Mouse (Mus musculus) forebrain, postnatal 0 days (tissue): ENCODE measurements around the gene Lin52. TPM values are rescaled to one million over a fixed set of nuclear protein-coding genes. Genes with fewer than 3 reads are reported as not detected.

Experiments used
- ATAC-seq: fragments of 200-750 bp; cut with Nextera tagmentation; 2 replicates; pipeline ENCODE4 v1.8.0; 2017; ENCODE audit warnings: mild to moderate bottlenecking, moderate library complexity
- DNase-seq: peaks from one replicate; pipeline ENCODE4 v3.0.0-alpha.2; 2015
- H3K27ac ChIP-seq: fragments of 300-500 bp; sonication (generic); 2 replicates; pipeline ENCODE4 v1.5.1; 2014; ENCODE audit warnings: low read depth, mild to moderate bottlenecking, antibody characterized with exemption, low read length, moderate library complexity, mixed read lengths
- H3K27me3 ChIP-seq: fragments of 300-500 bp; sonication (generic); 2 replicates; pipeline ENCODE4 v1.6.1; 2014; ENCODE audit warnings: mild to moderate bottlenecking, low read length, mixed read lengths; ENCODE audit not compliant: insufficient read depth
- H3K36me3 ChIP-seq: fragments of 300-500 bp; sonication (generic); 2 replicates; pipeline ENCODE4 v1.6.1; 2014; ENCODE audit warnings: mild to moderate bottlenecking, moderate library complexity; ENCODE audit not compliant: insufficient read depth
- H3K4me1 ChIP-seq: fragments of 300-500 bp; sonication (generic); 2 replicates; pipeline ENCODE4 v1.6.1; 2014; ENCODE audit warnings: antibody characterized with exemption; ENCODE audit not compliant: insufficient read depth
- H3K4me2 ChIP-seq: fragments of 300-500 bp; sonication (generic); 2 replicates; pipeline ENCODE4 v1.6.1; 2014; ENCODE audit warnings: low read depth, mild to moderate bottlenecking, moderate library complexity
- H3K4me3 ChIP-seq: fragments of 300-500 bp; sonication (generic); 2 replicates; pipeline ENCODE4 v1.5.1; 2014; ENCODE audit warnings: low read depth, low read length, mixed read lengths
- H3K9ac ChIP-seq: fragments of 300-500 bp; sonication (generic); 2 replicates; pipeline ENCODE4 v1.6.1; 2014; ENCODE audit warnings: mild to moderate bottlenecking
- H3K9me3 ChIP-seq: fragments of 300-500 bp; sonication (generic); 2 replicates; pipeline ENCODE4 v1.6.1; 2016; ENCODE audit warnings: low read length
- CTCF ChIP-seq: sonication (generic); IDR thresholded peaks from 2 replicates; pipeline ENCODE4 v1.5.1; 2016; ENCODE audit warnings: antibody characterized with exemption, control low read depth, low read depth
- WGBS: fragments of 180-500 bp; shearing (Covaris S2); extraction: QIAGEN DNeasy Blood & Tissue Kit; methylation state at CpG from one replicate; pipeline ENCODE4 v1.1.7; 2014; 5-methylcytosine and 5-hydroxymethylcytosine counted together
- polyA plus RNA-seq: library from polyadenylated mRNA; unstranded; fragments of >200 nt; fragmentation: Nextera tagmentation; extraction: Ambion mirVana; gene quantifications from 2 replicates; pipeline ENCODE4 v1.2.1, GENCODE M21; 2015
- total RNA-seq: library from RNA; depleted of rRNA; stranded (reverse); fragments of >200 nt; gene quantifications from 2 replicates; pipeline ENCODE4 v1.2.3, GENCODE M21; 2014

The Lin52 gene
- total and polyA plus RNA-seq, 2 experiments from 2014 or later, result 22.1 to 23.6 TPM

DNA sequence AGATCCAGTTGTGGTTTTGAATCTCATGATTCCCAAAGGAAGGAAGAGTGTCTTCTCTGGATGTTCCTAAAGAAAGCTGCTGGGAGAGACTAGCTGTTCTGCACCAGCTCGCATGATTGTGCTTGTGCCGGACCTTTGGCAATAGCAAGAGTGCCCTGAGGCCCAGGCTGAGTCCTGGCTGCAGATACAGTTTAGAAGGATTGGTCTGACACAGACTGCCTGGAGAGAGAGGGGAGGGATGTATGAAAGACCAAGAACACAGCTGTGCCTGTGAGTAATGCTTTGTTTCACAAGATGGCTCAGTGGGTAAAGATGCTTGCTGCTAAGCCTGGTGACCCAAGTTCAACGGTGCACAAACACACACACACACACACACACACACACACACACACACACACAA lies 11.6 kb downstream of the Lin52 start:
- H3K27me3 ChIP-seq, result no peaks in the 10 kb centered on the region
- ATAC-seq, result no peak
- DNase-seq, result no peak
- no peaks in the 10 kb centered on the region for H3K9me3 ChIP-seq
- WGBS, result 85% methylated on average over 3 of the region's 3 CpGs
- no peak overlapping the region for H3K4me3 ChIP-seq
- H3K4me2 ChIP-seq, result no peak overlapping the region
- TF ChIP-seq CTCF, result no peak
- peaks cover 32% of the 10 kb centered on the region for H3K36me3 ChIP-seq
- H3K27ac ChIP-seq, result no peak overlapping the region
- H3K4me1 ChIP-seq, result no peaks in the 10 kb centered on the region
- H3K9ac ChIP-seq, result no peak overlapping the region

DNA sequence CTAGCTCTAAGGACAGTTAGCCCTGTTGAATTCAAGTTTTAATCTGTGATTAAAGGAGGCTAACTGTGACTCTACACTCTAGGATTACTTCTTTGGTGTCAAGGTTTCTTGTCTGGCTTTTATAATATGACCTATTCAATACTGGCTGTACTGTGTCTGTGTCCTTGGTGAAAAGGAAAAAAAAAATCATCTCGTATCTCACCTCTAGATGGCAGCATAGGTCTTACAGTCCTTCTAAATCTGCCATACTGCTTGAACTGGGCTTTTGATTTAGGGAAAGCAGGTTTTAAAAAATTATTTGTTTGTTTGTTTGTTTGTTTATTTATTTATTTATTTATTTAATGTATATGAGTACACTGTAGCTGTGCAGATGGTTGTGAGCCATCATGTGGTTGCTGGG lies 17.5 kb downstream of the Lin52 start:
- no peak overlapping the region for H3K4me3 ChIP-seq
- H3K27ac ChIP-seq, result no peak overlapping the region
- H3K9me3 ChIP-seq, result no peaks in the 10 kb centered on the region
- H3K4me1 ChIP-seq, result no peaks in the 10 kb centered on the region
- no peak overlapping the region for H3K4me2 ChIP-seq
- DNase-seq, result peak; percentile 74
- H3K36me3 ChIP-seq, result peaks cover 12% of the 10 kb centered on the region
- no peak overlapping the region for H3K9ac ChIP-seq
- ATAC-seq, result no peak
- peak; percentile 77 for TF ChIP-seq CTCF
- WGBS, result 2% methylated on average over 1 of the region's 1 CpGs
- H3K27me3 ChIP-seq, result no peaks in the 10 kb centered on the region

DNA sequence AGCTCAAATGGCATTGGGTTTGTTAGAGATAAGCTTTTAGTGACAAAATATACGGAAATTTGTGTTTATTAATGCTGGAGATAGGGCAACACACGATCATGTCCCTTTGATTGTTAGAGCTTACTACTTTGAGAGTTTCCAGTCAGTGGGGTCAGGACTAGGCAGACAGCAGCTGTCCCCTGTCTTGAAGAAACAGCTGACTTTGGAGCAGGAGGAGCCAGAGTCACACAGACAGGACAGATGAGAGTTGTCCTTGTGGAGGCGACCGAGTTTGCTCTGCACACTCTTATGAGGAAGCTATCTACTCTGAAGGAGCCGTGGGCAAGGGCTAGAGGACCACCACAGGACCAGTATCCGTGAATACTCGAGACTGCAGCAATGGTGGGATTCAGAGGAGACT lies 27.7 kb downstream of the Lin52 start:
- Histone ChIP-seq H3K4me3 (no peak overlapping the region), H3K27ac (no peak overlapping the region), H3K27me3 (no peaks in the 10 kb centered on the region), H3K4me1 (no peaks in the 10 kb centered on the region), H3K9me3 (no peaks in the 10 kb centered on the region), H3K36me3 (no peaks in the 10 kb centered on the region), H3K9ac (no peak overlapping the region), H3K4me2 (no peak overlapping the region)
- no peak for TF ChIP-seq CTCF
- ATAC-seq (no peak), DNase-seq (no peak)
- 93% methylated on average over 7 of the region's 7 CpGs for WGBS

DNA sequence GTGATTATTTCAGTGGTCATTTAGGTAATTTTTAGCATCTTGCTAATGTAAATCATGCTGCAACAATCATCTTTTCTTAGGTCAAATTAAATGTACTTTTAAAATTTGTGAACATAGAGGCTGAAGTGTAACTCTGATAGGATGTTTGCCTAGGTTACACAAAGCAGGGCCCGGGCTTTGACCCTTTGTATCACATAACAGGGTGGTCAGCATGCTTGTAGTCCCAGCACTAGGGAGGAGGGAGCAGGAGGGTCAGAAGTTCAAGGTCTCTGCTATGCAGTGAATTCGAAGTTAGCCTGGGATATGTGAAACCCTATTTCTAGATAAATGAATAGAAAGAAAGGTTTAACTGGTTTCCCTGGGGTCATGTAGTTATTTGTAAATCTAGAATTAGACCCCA lies 30.0 kb downstream of the Lin52 start:
- no peak overlapping the region for H3K4me3 ChIP-seq
- no peak overlapping the region for H3K9ac ChIP-seq
- no peaks in the 10 kb centered on the region for H3K4me1 ChIP-seq
- H3K27me3 ChIP-seq, result no peaks in the 10 kb centered on the region
- no peak overlapping the region for H3K4me2 ChIP-seq
- no peak overlapping the region for H3K27ac ChIP-seq
- TF ChIP-seq CTCF, result no peak
- 66% methylated on average over 2 of the region's 2 CpGs for whole genome bisulfite sequencing
- H3K36me3 ChIP-seq, result no peaks in the 10 kb centered on the region
- DNase-seq (no peak), ATAC-seq (no peak)
- no peaks in the 10 kb centered on the region for H3K9me3 ChIP-seq

DNA sequence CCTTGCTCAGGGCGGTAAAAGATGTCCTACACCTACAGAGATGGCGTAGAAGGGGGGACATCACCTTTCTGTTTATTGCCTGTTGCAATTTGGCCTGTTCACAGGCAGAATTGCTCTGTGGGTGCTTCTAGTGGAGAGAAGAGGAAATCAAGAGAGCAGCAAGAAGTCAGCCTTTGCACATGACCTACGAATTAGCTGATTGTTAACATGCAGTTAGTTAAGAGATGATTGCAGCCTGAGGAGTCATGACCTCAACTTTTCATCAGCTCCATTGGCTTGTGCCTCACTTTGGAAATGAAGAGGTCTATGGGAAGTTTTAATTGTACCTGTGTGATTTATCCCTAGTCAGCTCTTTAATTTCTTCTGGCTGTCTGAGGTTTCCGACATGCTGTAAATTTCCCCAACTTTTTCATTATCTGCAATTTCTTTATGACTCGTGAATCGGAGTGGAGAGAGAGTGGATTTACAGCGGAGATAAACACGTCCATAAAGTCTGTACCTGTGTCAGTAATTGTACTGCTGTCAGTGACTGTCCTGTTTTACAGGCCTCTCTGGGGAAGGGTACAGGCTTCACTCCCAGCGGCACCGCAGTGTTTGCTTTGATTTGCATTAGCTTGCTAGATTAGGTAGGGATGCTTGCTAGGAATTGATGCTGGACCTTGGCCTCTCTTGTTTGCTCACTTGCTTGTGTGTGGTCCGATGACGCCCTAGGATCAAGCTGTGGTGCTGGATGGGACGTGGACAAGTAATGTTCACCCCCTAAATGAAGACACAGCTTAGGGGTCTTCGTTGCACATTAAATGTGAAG lies 31.8 kb downstream of the Lin52 start:
- Histone ChIP-seq H3K27ac (no peak overlapping the region), H3K4me3 (no peak overlapping the region), H3K36me3 (no peaks in the 10 kb centered on the region), H3K4me1 (no peaks in the 10 kb centered on the region), H3K27me3 (no peaks in the 10 kb centered on the region), H3K9me3 (no peaks in the 10 kb centered on the region), H3K4me2 (no peak overlapping the region), H3K9ac (no peak overlapping the region)
- no peak for TF ChIP-seq CTCF
- WGBS, result 91% methylated on average over 14 of the region's 14 CpGs
- ATAC-seq, result no peak
- no peak for DNase-seq

DNA sequence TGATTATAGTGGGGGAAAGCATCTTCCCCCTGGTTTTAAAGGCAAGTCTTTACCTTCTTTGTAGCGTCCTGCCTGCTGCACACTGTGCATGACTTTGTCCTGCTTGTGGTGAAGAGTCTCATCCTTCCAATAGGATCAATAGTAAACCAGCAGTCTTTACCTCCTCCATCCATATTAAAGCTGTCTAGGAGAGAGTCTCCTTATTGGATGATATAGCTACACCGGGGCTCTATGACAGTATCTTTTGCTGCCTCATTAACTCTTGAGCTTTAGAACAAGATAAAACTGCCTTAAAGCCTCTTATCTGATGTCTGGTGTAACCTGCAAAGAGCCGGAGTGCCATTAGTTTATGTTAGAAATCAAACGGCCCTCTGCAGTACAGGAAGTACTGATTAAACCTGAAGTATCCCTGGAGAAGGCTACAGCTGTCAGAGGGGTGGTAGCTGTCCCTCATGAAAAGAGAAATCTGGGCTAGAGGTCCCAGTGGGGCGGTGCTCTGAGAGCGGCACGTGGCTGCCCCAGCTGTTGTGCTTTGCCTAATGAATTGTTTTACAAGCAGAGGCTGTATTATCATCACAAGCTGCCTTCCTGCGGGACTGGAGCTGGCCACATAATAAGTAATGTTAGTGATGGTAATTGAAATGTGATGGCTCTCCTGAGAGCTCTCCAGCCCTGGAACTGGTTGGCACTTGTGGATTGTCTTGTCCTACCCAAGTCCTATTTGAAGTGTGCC lies 36.3 kb downstream of the Lin52 start:
- WGBS, result 22% methylated on average over 8 of the region's 8 CpGs
- Histone ChIP-seq H3K27me3 (no peaks in the 10 kb centered on the region), H3K27ac (no peak overlapping the region), H3K36me3 (no peaks in the 10 kb centered on the region), H3K9ac (no peak overlapping the region), H3K4me2 (no peak overlapping the region), H3K9me3 (no peaks in the 10 kb centered on the region), H3K4me3 (no peak overlapping the region), H3K4me1 (no peaks in the 10 kb centered on the region)
- TF ChIP-seq CTCF, result no peak
- peak; percentile 68 for ATAC-seq
- DNase-seq, result peak; percentile 35

DNA sequence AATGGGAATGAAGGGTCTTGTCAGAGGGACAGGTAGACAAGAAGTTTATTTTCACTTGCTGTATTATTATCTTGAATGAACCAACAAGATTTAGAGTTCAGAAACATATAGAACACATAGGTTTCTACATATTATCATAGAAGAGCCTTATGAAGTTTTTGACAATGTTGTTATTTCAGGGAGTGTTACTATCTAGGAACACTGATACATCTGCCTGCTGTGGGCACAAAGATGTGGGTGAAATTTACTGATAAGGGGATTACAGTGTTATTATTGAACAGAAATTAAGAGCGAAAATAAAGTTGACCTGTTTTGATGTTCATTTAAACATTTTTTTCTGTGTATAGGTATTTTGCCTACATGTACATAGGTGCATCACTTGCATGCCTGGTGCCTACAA lies 45.6 kb downstream of the Lin52 start:
- no peaks in the 10 kb centered on the region for H3K27me3 ChIP-seq
- no peaks in the 10 kb centered on the region for H3K4me1 ChIP-seq
- TF ChIP-seq CTCF, result no peak
- ATAC-seq (no peak), DNase-seq (no peak)
- H3K27ac ChIP-seq, result no peak overlapping the region
- H3K9ac ChIP-seq, result no peak overlapping the region
- H3K36me3 ChIP-seq, result no peaks in the 10 kb centered on the region
- no peak overlapping the region for H3K4me3 ChIP-seq
- no peak overlapping the region for H3K4me2 ChIP-seq
- 98% methylated on average over 1 of the region's 1 CpGs for WGBS
- H3K9me3 ChIP-seq, result no peaks in the 10 kb centered on the region
